8 mouse cellular contexts compared by ENCODE assay signal in the genomic region with DNA sequence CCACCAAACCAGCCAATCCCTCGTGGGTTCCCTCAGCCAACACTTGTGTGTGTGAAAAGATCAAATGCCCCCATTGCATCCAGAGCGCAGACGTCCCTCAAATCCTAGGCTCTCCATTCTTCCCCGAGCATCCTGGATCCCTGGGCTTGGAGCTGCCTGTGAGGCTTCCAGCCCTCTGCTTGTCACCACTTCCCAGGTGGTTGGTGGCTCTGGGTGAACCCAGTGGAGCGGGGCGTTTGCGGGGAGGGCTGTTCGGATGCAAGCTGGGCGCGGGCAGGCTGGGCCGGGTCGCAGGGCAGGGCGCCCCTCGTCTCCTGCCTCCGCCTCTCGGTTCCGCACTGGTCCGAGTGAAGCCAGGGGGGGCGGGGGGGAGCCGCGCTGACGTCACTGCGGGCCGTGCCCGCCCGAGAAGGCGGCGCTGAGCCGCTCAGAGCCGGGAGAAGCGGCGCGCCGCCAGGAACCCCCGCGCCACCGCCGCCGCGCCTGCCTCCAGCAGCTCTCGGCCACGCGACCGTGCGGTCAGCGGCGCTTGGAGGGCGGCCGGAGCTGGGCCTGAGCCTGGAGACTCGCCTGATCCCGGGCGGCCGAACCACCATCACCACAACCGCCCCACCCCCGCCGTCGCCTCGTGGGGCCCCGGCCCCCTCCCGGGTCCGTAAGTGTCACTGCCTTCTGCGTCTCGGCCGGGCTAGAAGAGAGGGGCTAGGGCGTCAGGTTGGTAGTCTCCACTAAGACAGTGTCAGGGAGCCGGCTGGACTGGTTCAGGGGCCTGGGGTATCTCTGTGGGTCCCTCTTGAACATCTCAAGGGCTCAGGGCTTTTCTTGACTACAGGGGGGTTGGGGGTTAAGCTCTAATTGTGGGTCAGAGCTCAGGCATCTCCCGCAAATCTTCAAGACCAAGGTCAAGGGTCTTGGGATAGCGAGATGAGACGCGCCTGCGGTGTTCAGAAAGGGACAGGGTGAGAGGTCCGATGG. TPM values are rescaled to one million over a fixed set of nuclear protein-coding genes. Genes with fewer than 3 reads are reported as not detected.
DNase-seq lines count a peak whose midpoint lies in the region; ATAC-seq and TF ChIP-seq lines count a peak whose summit lies in the region.

No protein-coding gene starts in this region.

- no peak for DNase-seq in heart, postnatal 0 days (ENCODE audit: low spot score)
- DNase-seq in heart, postnatal 36 days = no peak
- peak; percentile 90 to 91 for DNase-seq in cerebellum, adult 2 months
- peak; percentile 82 for DNase-seq in hindbrain, embryonic 11.5 days (ENCODE audit: low spot score)
- DNase-seq in midbrain, embryonic 11.5 days (ENCODE audit: low spot score, missing footprints) = peak; percentile 97
- DNase-seq in stomach, postnatal 0 days (ENCODE audit: low spot score) = no peak
- no peak for DNase-seq in c-Kit-positive CD71-positive TER-119-positive erythroid progenitor cells, embryonic 14.5 days (ENCODE audit: low spot score)

- H3K9me3 ChIP-seq in heart, postnatal 0 days (replicated peaks; ENCODE audit: control insufficient read depth, low read length) = no peaks in the 10 kb centered on the region
- no peaks in the 10 kb centered on the region for H3K9me3 ChIP-seq in hindbrain, embryonic 11.5 days (ENCODE audit: control insufficient read depth, low read length)
- H3K9me3 ChIP-seq in midbrain, embryonic 11.5 days (ENCODE audit: control insufficient read depth, low read length) = no peaks in the 10 kb centered on the region
- no peaks in the 10 kb centered on the region for H3K9me3 ChIP-seq in stomach, postnatal 0 days (ENCODE audit: control insufficient read depth, low read length)

- no peaks in the 10 kb centered on the region for H3K36me3 ChIP-seq in heart, postnatal 0 days (replicated peaks; ENCODE audit: control insufficient read depth, insufficient read depth, low read length)
- H3K36me3 ChIP-seq in hindbrain, embryonic 11.5 days (ENCODE audit: control insufficient read depth, insufficient read depth, low read length) = no peaks in the 10 kb centered on the region
- no peaks in the 10 kb centered on the region for H3K36me3 ChIP-seq in midbrain, embryonic 11.5 days (ENCODE audit: control insufficient read depth, insufficient read depth, low read length)
- H3K36me3 ChIP-seq in stomach, postnatal 0 days (ENCODE audit: control insufficient read depth, insufficient read depth, low read length) = no peaks in the 10 kb centered on the region

- H3K4me1 ChIP-seq in heart, postnatal 0 days (ENCODE audit: control insufficient read depth, insufficient read depth) = no peaks in the 10 kb centered on the region
- peaks cover 10% of the 10 kb centered on the region for H3K4me1 ChIP-seq in cerebellum, adult 2 months (ENCODE audit: control insufficient read depth, insufficient read depth, low read length)
- H3K4me1 ChIP-seq in hindbrain, embryonic 11.5 days (replicated peaks; ENCODE audit: control insufficient read depth, insufficient read depth, low read length) = peaks cover 4% of the 10 kb centered on the region; the same call in 1 of the 2 replicates
- peaks cover 49% of the 10 kb centered on the region for H3K4me1 ChIP-seq in midbrain, embryonic 11.5 days (ENCODE audit: control insufficient read depth, insufficient read depth, low read length)
- no peaks in the 10 kb centered on the region for H3K4me1 ChIP-seq in stomach, postnatal 0 days (replicated peaks; ENCODE audit: control insufficient read depth, insufficient read depth)

- TF ChIP-seq CTCF in heart, postnatal 0 days (IDR thresholded peaks at IDR 0.05; ENCODE audit: low read depth) = no peak
- no peak for TF ChIP-seq CTCF in cerebellum, adult 2 months (IDR thresholded peaks at IDR 0.05; ENCODE audit: borderline replicate concordance, insufficient read depth, low read depth, low read length)
- no peak for TF ChIP-seq CTCF in stomach, postnatal 0 days (IDR thresholded peaks at IDR 0.05; ENCODE audit: low read depth)

- no peak overlapping the region for H3K27ac ChIP-seq in heart, postnatal 0 days (ENCODE audit: low read depth)
- peak overlapping the region; percentile 92 for H3K27ac ChIP-seq in cerebellum, adult 2 months (ENCODE audit: insufficient read depth, low read length)
- H3K27ac ChIP-seq in hindbrain, embryonic 11.5 days (ENCODE audit: low read depth, low read length) = peak overlapping the region; percentile 93
- peak overlapping the region; percentile 87 for H3K27ac ChIP-seq in midbrain, embryonic 11.5 days (ENCODE audit: low read depth, low read length)
- no peak overlapping the region for H3K27ac ChIP-seq in stomach, postnatal 0 days (replicated peaks)

- TF ChIP-seq POLR2A in cerebellum, adult 2 months (IDR thresholded peaks at IDR 0.05; ENCODE audit: borderline replicate concordance, insufficient read depth, low read length) = peak; percentile 78; the same call in 1 of the 2 replicates

- intact Hi-C loops in heart, postnatal 36 days (cut with DNase I) = loop anchor here (5.0 kb wide), 2 partner anchors 147 to 227 kb away; no protein-coding TSS in a partner anchor

- no peak for TF ChIP-seq EP300 in heart, postnatal 0 days (IDR thresholded peaks at IDR 0.05; ENCODE audit: low read depth)
- TF ChIP-seq EP300 in stomach, postnatal 0 days (optimal IDR thresholded peaks at IDR 0.05) = no peak

- no peak overlapping the region for H3K9ac ChIP-seq in heart, postnatal 0 days (replicated peaks; ENCODE audit: low read depth, low read length)
- H3K9ac ChIP-seq in hindbrain, embryonic 11.5 days (ENCODE audit: low read depth, low read length) = peak overlapping the region; percentile 99
- H3K9ac ChIP-seq in midbrain, embryonic 11.5 days (ENCODE audit: low read length) = peak overlapping the region; percentile 91
- no peak overlapping the region for H3K9ac ChIP-seq in stomach, postnatal 0 days (ENCODE audit: low read length)

- peaks cover 99% of the 10 kb centered on the region for H3K27me3 ChIP-seq in heart, postnatal 0 days (ENCODE audit: control insufficient read depth, insufficient read depth, low read length)
- no peaks in the 10 kb centered on the region for H3K27me3 ChIP-seq in cerebellum, adult 2 months (ENCODE audit: control insufficient read depth, insufficient read depth, low read length)
- H3K27me3 ChIP-seq in hindbrain, embryonic 11.5 days (ENCODE audit: control insufficient read depth, insufficient read depth, low read length) = peaks cover 61% of the 10 kb centered on the region
- H3K27me3 ChIP-seq in midbrain, embryonic 11.5 days (ENCODE audit: control insufficient read depth, insufficient read depth, low read length) = peaks cover 76% of the 10 kb centered on the region
- H3K27me3 ChIP-seq in stomach, postnatal 0 days (ENCODE audit: control insufficient read depth, insufficient read depth, low read length) = peaks cover 57% of the 10 kb centered on the region

- 1% methylated on average over 62 of the region's 72 CpGs for WGBS in heart, postnatal 0 days
- WGBS in cerebellum, adult 2 months = under 1% methylated on average over 72 of the region's 72 CpGs
- under 1% methylated on average over 68 of the region's 72 CpGs for WGBS in hindbrain, embryonic 11.5 days
- under 1% methylated on average over 58 of the region's 72 CpGs for WGBS in midbrain, embryonic 11.5 days
- WGBS in stomach, postnatal 0 days = 1% methylated on average over 70 of the region's 72 CpGs

- peak; percentile 22; the same call in 1 of the 2 replicates for ATAC-seq in heart, postnatal 0 days (ENCODE audit: insufficient read depth, low read depth)
- peak; percentile 48 for ATAC-seq in hindbrain, embryonic 11.5 days (ENCODE audit: low FRiP score)
- peak; percentile 71 for ATAC-seq in midbrain, embryonic 11.5 days (ENCODE audit: low FRiP score)
- ATAC-seq in stomach, postnatal 0 days (ENCODE audit: low FRiP score, low TSS enrichment) = no peak
- ATAC-seq in inflammation-experienced regulatory T-cells, adult 6 months = no peak

- peak overlapping the region; percentile 9; the same call in 1 of the 2 replicates for H3K4me3 ChIP-seq in heart, postnatal 0 days (ENCODE audit: low read depth, low read length)
- peak overlapping the region; percentile 92 for H3K4me3 ChIP-seq in cerebellum, adult 2 months (replicated peaks; ENCODE audit: insufficient read depth, low read depth, low read length)
- H3K4me3 ChIP-seq in hindbrain, embryonic 11.5 days (ENCODE audit: low read depth, low read length) = peak overlapping the region; percentile 90
- H3K4me3 ChIP-seq in midbrain, embryonic 11.5 days (ENCODE audit: low read depth, low read length) = peak overlapping the region; percentile 76
- H3K4me3 ChIP-seq in stomach, postnatal 0 days (ENCODE audit: low read depth, low read length) = peak overlapping the region; percentile 8; the same call in 1 of the 2 replicates

- H3K4me2 ChIP-seq in heart, postnatal 0 days (ENCODE audit: low read depth, low read length) = no peak overlapping the region
- peak overlapping the region; percentile 96 for H3K4me2 ChIP-seq in hindbrain, embryonic 11.5 days (replicated peaks; ENCODE audit: low read depth, low read length)
- peak overlapping the region; percentile 58 for H3K4me2 ChIP-seq in midbrain, embryonic 11.5 days
- peak overlapping the region; percentile 36 for H3K4me2 ChIP-seq in stomach, postnatal 0 days (replicated peaks; ENCODE audit: low read depth)

RNA-seq across cellular contexts. Expression of gene Polg, which starts 33.7 kb away (rescaled TPM):
- total RNA-seq in heart, postnatal 0 days (2014; rRNA removed; ENCODE audit: low replicate concordance) = 32.6 and 87.4 TPM in 2 replicates
- 15.9 and 17.1 TPM in 2 replicates for polyA plus RNA-seq in heart, postnatal 0 days (2015; fragmentation: Nextera tagmentation; extraction: Ambion mirVana)
- 10 to 100 TPM; 58.9 to 60.7 TPM for total RNA-seq in heart, postnatal 36 days (2021)
- 69.9 and 72.8 TPM in 2 replicates for polyA plus RNA-seq in cerebellum, adult 2 months (2012; rRNA removed)
- 22.5 and 26.3 TPM in 2 replicates for polyA plus RNA-seq in hindbrain, embryonic 11.5 days (2014; fragmentation: Nextera tagmentation; extraction: Ambion mirVana)
- polyA plus RNA-seq in midbrain, embryonic 11.5 days (2014; fragmentation: Nextera tagmentation; extraction: Ambion mirVana) = 24.0 and 26.7 TPM in 2 replicates
- 13.9 and 18.5 TPM in 2 replicates for polyA plus RNA-seq in stomach, postnatal 0 days (2015; fragmentation: Nextera tagmentation; extraction: Ambion mirVana)
- polyA plus RNA-seq in inflammation-experienced regulatory T-cells, adult 6 months (2017; shearing (Covaris generic)) = 10 to 100 TPM; 15.0 to 37.4 (median 27.3) TPM

Comparison
In these comparisons a context has a peak if more than half of its experiments do, and no peak if none do; other contexts are left out.
1. ATAC-seq: peak in heart, postnatal 0 days (single experiment), hindbrain, embryonic 11.5 days (single experiment) and midbrain, embryonic 11.5 days (single experiment); none in stomach, postnatal 0 days (single experiment) and inflammation-experienced regulatory T-cells, adult 6 months (single experiment).
2. DNase-seq: peak in cerebellum, adult 2 months (2 of 2), hindbrain, embryonic 11.5 days (single experiment) and midbrain, embryonic 11.5 days (single experiment); none in heart, postnatal 0 days (single experiment), heart, postnatal 36 days (0 of 2), stomach, postnatal 0 days (single experiment) and c-Kit-positive CD71-positive TER-119-positive erythroid progenitor cells, embryonic 14.5 days (single experiment).
3. H3K27ac ChIP-seq: peak in cerebellum, adult 2 months (single experiment), hindbrain, embryonic 11.5 days (single experiment) and midbrain, embryonic 11.5 days (single experiment); none in heart, postnatal 0 days (single experiment) and stomach, postnatal 0 days (single experiment).
4. H3K4me3 ChIP-seq: peak in every context shown above with its lines; median percentile 92 in cerebellum, adult 2 months; 90 in hindbrain, embryonic 11.5 days; 76 in midbrain, embryonic 11.5 days; 9 in heart, postnatal 0 days; 8 in stomach, postnatal 0 days.
5. H3K9ac ChIP-seq: peak in hindbrain, embryonic 11.5 days (single experiment) and midbrain, embryonic 11.5 days (single experiment); none in heart, postnatal 0 days (single experiment) and stomach, postnatal 0 days (single experiment).